Mouse (Mus musculus) left cerebral cortex, postnatal 10 days (tissue): ENCODE results near the gene Lrmda. TPM values are rescaled to one million over a fixed set of nuclear protein-coding genes. Genes with fewer than 3 reads are reported as not detected.

Experiments used
- DNase-seq, 2 experiments: peaks; one replicate each; pipeline ENCODE4 v3.0.0; 2021 to 2022; ENCODE audit warnings: low spot score in 2 of 2, mixed read lengths in 1 of 2; ENCODE audit errors: extremely low spot score in 1 of 2
- intact Hi-C: fragments of 180-260 bp; cut with DNase I; formaldehyde crosslinking; loops from one replicate; pipeline ENCODE4 v1.15.1; 2025
- total RNA-seq, 2 experiments: library from RNA; stranded (reverse); gene quantifications; 2 replicates each; pipeline ENCODE4 v1.2.3; 2021

Lrmda gene
- total RNA-seq, 2 experiments from 2014 or later = 1.1 TPM; not detected in 1

DNA sequence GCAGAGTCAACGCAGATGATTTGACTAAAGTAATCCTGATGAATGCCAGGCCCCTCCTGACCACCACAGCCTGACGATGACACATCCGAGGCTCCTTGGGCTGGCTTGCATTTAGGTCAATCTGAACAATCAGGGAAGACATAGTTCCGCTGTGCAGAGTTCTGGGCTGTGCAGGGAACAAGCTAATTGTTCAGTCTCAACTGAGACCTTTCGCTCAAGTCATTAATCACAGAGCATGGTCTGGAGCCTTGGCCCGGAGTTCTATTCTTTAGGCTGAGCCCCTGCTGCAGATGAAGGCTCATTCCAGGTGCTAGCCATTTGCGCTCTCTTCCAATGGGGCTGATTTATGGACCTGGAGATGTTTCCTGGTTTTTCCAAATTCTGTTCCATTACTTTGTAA is 844.6 kb downstream of the Lrmda start:
- intact Hi-C loops = no loop called here
- DNase-seq = no peak

DNA sequence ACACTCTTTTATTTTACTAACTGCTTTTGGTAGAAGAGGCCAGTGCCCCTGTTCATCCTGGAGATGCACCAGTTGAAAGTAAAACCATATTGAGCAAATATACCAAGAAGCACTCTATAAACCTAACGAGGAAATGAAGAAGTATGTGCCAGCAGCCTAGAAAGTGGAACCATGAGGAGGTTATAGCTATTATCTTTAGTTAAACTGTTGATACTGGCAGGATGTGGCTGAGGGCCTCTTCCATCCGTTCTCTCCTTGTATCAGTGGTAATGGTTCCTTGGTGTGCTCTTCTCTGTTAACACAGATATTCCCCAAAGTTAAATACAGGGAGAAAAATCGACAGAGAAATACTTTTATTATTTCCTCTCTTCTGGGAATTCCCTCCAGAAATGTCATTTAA is 855.1 kb downstream of the Lrmda start:
- DNase-seq = no peak
- intact Hi-C loops = no loop called here

DNA sequence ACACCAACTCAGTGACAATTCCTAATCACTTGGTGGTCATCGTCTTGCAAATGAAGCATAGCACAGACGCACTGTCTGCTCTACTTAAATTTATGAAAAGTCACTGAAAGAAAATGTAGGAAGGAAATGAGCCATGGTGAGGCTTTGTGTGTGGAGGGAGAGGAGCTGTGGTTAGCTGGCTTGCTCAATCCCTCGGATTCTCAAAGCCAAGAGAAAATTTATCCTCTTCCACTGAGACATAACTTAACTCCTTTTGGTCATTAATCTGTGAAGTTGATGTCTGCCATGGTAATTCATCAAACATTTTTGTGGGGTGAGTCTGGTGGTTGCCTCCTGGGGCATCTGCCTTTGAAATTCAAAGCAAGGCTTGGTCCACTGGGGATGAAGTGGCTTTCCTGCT is 867.7 kb downstream of the Lrmda start:
- no peak for DNase-seq
- intact Hi-C loops = no loop called here

DNA sequence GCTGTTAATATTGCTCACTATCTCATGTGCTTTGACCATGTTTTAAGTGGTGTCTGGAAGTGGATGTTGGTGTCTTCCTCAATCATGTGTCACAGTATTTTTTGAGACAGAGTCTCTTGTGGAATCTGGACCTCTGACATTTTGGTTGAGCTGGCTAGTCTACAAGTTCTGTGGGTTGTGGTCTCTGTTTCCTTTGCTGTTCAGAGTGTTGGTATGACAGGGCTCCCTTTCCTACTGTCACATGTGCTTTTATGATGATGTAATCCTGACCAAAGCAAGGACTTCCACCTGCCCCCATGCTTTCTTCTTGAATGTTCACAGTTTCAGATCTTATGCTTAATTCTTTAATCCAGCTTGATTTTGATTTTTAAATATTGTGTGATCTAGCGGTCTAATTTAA is 879.8 kb downstream of the Lrmda start:
- no peak for DNase-seq
- intact Hi-C loops = no loop called here

DNA sequence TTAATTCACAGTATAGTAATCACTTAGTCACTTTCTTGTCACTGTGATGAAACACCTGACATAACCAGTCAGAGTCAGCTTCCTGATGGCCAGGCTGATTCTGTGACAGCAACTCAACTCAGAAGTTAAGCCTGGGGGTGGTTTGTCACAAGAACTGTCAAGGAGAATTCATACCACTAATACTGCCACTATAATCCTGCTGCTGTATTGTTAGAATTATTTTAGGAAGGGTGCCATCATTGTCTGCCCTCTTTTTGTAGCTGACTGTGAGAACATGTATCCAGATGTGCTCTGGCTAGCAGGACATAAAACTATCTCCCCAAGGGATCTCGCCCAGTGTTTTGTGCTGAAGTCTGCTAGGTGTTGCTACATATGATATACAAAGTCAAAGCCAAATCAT is 882.6 kb downstream of the Lrmda start:
- intact Hi-C loops = no loop called here

DNA sequence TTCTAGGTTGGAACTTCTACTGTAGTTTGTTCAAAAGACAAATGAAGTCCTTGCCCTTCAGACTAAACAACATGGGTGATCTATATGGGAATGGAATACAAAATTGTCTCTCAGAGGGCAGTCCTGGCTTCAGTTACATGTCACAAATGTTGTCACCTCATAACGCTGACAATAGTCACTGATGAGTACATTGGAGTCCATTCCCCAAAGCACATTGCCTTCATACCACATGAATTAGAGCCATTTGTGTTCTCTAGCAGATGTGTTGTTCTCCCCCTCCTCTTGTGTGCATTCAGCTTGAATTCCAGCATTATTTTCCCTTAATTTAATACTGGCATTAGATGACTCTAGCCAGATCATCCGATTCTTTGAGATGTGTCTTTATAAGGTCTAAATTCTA is 883.4 kb downstream of the Lrmda start:
- DNase-seq = no peak
- intact Hi-C loops = no loop called here

More for the DNA sequence above, 882.6 kb downstream of the Lrmda start:
- no peak for DNase-seq

DNA sequence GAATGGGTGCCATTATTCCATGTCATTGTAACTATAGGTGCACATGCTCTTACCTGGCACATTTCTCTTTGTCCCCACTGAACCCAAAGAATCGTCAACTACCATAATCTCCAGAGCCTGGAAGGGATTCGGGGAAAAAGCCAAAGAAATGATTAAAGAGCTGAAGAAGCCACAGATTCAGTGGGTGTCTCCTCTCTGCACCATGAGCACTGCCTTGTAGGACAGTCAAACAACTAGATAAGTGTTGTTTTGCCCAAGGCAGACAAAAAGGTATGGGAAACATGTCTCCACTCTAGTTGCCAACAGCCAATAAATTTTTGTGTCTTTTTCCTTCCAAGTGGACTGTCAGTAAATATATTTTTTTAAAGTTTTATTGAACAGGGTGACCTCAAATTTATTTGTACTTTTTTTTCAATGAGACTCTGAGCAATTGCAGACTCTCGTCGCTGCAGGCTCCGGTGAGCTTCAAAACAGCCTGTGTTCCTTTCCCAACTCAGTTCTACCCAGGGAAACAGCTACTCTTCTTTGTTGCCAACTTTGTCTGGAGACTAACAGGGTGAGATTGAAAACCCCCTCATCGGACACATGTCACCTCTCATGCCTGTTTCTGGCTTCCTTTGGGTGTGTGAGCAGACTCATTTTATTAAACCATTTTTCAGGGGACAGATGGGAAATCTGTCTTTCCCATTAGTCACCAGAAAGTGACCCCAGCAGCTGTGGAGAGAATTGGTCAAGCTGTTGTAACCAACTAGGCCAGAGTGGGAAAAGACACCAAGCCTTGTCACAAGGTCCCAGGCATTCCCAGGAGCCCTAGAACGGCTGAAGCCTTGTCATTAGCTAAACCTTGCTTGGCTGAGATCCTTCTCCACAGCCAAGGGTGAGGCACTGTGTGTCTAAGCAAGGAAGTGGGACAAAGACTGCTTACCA is 886.5 kb downstream of the Lrmda start:
- no peak for DNase-seq
- intact Hi-C loops = no loop called here

DNA sequence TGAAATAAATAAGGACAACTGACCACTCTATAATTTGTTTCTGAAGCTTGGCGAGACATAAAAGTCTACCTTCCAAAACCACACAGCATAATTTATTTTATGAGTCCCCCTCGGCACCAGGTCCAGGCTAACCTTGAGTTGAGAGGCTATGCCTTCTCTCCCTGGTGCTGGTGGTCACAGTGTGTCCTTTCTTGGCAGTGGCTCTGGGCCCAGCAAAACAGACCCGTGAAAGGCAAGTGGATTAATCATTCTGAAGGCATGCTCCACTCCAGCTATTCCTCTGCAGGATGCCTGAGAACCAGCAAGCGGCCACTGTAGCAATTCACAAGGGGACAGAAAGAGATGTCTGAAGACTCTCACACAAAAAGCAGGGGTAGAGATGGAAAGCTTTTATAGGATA is 887.2 kb downstream of the Lrmda start:
- intact Hi-C loops = no loop called here
- peak; percentile 29 to 31 for DNase-seq

DNA sequence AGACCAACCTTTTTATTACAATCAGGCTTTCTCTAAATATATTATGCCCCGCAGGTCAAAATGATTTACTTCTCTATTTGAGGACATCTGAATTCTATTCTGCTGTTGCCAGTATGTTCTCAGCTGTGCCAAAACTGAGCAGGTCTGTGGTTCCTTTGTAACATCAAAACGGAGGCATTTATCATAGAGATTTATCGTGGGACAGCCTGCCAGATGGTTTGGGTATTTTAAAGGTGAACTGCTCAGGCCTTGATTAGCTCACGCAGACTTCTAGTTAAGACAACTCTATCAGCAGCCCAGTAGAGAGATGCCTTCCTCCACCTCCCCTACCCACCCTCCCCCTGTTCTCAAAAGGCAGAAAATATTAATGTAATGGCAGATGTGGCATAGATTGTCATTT is 887.7 kb downstream of the Lrmda start:
- no peak for DNase-seq
- intact Hi-C loops = no loop called here

DNA sequence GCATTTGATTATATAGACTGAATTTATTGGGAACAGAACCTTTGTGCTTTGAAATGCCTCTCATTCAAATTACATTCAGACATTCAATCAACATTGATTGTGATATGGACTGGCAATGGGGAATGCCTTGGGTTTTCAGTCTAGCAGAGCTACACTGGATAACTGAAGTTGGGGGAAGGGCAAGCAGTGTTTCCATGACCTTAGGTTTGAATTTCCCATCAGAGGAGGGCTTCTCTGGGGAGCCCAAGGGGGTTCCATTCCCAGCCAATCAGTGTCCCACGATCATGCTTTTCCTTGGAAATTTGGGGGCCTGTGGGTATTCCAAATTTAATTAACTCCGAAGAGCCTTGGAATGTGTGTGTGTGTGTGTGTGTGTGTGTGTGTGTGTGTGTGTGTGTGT is 888.5 kb downstream of the Lrmda start:
- no peak for DNase-seq
- intact Hi-C loops = no loop called here

DNA sequence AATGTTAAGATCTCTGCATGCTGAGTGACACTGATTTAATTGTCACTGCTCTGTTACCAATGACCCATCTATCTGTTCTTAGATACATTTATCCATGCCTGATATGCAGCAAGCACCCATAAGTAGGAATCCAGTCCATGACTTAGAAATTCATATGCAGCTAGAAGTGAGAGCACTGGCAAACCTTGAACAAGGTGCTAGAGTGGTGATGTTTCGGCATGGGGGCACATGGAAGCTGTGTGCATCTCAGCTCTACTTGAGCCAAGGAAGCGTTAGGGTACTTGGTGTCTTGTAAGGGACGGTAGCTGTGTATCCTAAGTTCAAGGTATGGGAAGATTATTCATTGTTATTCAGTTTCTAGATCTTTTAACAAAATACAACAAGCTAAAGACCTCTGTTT is 896.0 kb downstream of the Lrmda start:
- no peak for DNase-seq
- intact Hi-C loops = no loop called here

DNA sequence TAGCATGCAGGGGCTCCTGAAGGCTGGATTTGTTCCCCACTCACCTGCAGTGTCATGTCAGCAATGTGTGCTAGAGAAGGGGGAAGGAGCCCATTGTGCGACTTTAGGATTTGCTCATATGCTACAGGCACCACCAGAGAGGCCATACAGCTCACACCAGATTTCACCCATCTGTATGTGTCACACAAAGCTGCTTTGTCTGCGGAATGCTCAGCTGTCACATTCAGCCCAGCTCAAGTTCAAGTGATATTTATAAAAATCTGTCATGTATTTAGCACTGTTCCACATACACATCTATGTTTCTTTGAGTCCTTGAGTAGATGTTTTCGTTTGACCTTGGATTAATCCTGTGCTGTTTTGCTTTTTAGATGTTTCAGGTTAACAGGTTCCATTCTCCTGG is 899.0 kb downstream of the Lrmda start:
- intact Hi-C loops = no loop called here

DNA sequence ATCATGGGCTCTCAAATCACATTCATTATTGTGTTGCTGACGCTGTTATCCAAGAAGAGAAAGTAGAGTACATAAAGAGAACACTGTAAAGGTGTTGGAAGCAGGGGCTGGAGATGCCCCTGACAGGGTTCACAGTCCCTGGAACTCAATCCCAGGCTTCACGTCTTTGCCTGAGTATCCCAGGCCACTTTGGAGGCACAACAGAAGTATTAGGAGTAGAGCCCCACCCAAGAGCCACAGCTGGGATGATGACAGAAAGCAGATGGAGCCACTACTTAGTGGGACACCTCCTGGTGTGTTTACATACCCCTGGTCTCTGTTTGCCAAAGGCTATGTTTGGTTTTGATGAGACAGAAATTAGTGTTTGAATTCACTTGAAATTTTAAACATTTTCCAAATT is 899.4 kb downstream of the Lrmda start:
- intact Hi-C loops = no loop called here

More for the DNA sequence above, 899.0 kb downstream of the Lrmda start:
- DNase-seq = no peak

DNA sequence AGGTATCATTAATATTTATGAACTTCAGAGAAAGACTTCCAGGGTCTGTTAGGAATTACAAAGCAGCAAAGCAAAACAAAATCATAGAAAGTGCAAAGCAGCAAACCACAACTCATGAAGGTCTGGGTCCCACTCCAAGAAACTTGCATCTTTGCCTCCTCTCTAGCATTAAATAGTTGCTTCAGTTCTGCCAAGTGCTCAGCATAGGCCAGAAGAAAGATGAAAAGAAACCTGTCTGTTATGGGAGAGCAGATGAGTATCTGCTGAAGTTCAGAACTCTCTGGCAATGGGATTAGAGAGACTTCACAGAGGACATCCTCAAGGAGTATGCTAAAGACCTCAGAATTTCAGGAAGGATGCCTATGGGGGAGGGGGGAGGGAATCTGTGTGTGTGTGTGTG is 901.6 kb downstream of the Lrmda start:
- intact Hi-C loops = no loop called here

More for the DNA sequence above, 899.4 kb downstream of the Lrmda start:
- no peak for DNase-seq

DNA sequence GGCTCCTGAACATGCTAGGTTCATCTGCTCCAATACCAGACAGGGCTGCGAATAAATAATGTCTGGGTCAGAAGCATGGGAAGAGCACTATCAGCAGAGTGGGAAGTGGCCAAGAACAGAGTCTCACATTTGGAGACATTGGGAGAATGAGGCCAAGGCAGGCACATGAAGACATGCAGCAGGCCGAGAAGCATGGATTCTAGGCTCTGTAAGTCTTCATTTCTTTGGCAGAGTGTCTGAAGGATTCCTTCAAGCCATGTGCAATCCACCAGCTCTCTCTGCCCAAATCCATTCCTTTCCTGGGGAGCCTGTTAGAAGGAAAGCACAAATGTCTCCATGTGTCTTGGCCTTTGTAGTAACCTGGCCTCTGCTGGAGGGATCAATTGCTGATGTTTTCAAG is 902.3 kb downstream of the Lrmda start:
- no peak for DNase-seq
- intact Hi-C loops = no loop called here

More for the DNA sequence above, 901.6 kb downstream of the Lrmda start:
- no peak for DNase-seq

DNA sequence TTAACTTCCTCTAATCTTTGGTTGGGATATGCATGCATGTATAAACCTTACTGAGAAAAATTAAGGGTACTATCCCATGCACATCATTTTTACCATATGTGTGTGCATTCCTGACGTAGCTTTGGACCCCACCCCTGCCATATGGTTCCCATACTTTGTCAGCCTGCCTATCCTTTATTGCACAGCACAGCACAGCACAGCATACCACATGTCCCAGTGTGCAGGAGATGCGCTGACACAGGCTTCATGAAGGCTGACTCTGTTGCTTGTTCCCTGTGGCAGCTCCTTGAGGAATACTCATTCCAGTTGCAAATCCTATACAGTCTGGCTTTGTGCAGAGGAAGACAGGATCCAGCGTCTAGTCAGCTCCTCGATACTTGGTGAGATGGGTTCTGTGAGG is 903.1 kb downstream of the Lrmda start:
- no peak for DNase-seq
- intact Hi-C loops = no loop called here

DNA sequence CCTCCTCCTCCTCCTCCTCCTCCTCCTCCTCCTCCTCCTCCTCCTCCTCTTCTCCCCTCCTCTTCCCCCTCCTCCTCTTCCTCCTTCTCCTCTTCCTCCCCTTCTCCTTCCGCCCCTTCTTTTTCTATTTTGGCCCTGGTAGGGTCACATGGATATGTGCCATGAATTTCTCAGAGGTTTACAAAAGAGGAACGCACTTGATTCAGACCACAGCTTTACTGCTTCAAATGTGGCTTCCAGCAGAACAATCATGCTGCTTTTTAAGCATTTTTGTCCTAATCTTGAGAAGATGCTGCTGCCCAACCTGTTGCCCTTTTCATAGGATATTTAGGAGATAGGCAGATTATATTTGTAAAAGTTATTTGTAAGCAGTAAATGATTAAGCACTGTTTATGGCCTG is 903.7 kb downstream of the Lrmda start:
- DNase-seq = no peak
- intact Hi-C loops = no loop called here

DNA sequence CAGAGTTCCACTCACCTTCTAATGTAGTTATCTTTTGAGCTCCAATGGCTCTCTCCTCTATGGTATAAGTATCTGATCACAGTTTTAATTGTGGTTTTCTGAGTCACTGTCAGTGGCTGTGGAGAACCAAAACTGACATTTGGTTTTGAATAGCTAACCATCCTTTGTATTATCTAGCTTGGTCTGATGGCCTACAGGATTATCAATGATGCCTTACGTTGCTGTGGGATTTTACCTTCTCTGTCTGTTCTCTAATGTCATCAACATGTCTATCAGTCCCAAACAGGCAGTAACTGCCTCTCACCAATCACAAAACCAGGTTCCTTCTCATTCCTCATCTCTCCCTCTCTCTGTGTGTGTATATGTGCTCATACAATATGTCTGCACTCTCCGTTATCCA is 908.8 kb downstream of the Lrmda start:
- intact Hi-C loops = no loop called here
- DNase-seq = no peak

DNA sequence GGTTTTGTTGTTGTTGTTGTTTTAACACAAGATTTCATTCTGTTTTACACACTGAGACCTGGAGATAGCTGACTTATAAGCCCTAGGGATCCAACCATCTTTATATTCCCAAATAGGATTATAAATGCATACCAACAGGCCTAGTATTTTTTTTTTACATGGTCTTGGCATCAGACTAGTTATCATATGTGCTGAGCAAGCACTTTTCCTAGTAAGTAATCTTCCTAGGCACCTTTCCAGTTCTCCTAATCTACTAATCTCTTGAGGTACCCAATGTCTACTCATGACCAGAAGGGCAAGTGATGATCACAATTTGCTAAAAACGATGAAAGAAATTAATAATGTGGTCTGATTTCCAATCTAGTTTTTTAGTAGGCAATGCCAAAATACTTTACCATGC is 909.2 kb downstream of the Lrmda start:
- DNase-seq = no peak
- intact Hi-C loops = no loop called here

DNA sequence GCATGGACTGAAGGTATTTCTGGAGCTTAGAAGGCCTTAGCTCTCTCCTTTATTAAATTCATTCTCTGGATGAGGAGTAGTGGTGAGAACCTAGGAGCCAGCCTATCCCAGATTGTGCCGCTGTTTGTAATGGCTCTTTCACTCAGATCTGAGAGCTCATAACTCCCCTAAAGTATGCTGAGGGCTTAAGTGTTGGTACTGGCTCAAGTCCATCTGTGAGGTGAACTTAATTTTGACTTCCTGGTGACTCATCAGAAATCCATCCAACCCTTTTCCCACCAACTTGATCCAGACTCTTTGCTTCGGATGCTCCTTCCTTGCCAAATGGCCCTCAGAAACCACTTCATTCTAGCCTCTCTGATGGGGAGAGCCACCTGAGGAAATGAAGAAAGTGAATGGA is 910.1 kb downstream of the Lrmda start:
- no peak for DNase-seq
- intact Hi-C loops = no loop called here
